Mouse (Mus musculus) MEL (cell line): ENCODE results near the gene Fyn.

Experiments
- CTCF ChIP-seq, 3 experiments: IDR thresholded peaks in 2 of 3; conservative IDR thresholded peaks in 1 of 3; 2 replicates each; pipeline ENCODE4 v1.5.1; 2011 to 2012; ENCODE audit warnings: low read length in 3 of 3, low read depth in 2 of 3, mild to moderate bottlenecking in 2 of 3, improper control_type of control experiment in 1 of 3, inconsistent platforms in 1 of 3, mixed read lengths in 1 of 3, moderate library complexity in 1 of 3; ENCODE audit not compliant: control insufficient read depth in 1 of 3, insufficient read depth in 1 of 3, poor library complexity in 1 of 3, severe bottlenecking in 1 of 3
- E2F4 ChIP-seq: IDR thresholded peaks from 2 replicates; pipeline ENCODE4 v1.6.1; 2011; ENCODE audit warnings: low read depth, low read length, improper control_type of control experiment, borderline replicate concordance
- HCFC1 ChIP-seq: IDR thresholded peaks from 2 replicates; pipeline ENCODE4 v1.6.1; 2012; ENCODE audit warnings: low read depth, mild to moderate bottlenecking, inconsistent platforms, low read length, improper control_type of control experiment, moderate library complexity
- KAT2A ChIP-seq: conservative IDR thresholded peaks from 2 replicates; pipeline ENCODE4 v1.6.1; 2012; ENCODE audit warnings: low read depth, low read length, improper control_type of control experiment, inconsistent platforms
- MEF2A ChIP-seq: IDR thresholded peaks from 2 replicates; pipeline ENCODE4 v1.6.1; 2014; ENCODE audit warnings: low read depth, mild to moderate bottlenecking, inconsistent platforms, low read length, improper control_type of control experiment; ENCODE audit not compliant: poor library complexity, insufficient replicate concordance, severe bottlenecking; ENCODE audit errors: extremely low read depth
- TBP ChIP-seq: IDR thresholded peaks from 2 replicates; pipeline ENCODE4 v1.8.0; 2011; ENCODE audit warnings: low read depth, low read length, improper control_type of control experiment
- TCF12 ChIP-seq: IDR thresholded peaks from 2 replicates; pipeline ENCODE4 v1.6.1; 2014; ENCODE audit warnings: low read depth, mild to moderate bottlenecking, inconsistent platforms, low read length, improper control_type of control experiment, moderate library complexity
- ZNF384 ChIP-seq: IDR thresholded peaks from 2 replicates; pipeline ENCODE4 v1.6.1; 2012; ENCODE audit warnings: low read depth, mild to moderate bottlenecking, inconsistent platforms, low read length, improper control_type of control experiment

- TF ChIP-seq CTCF (IDR thresholded peaks at IDR 0.05 in 2 of 3, conservative IDR thresholded peaks at IDR 0.05 in 1 of 3; ENCODE audit: control insufficient read depth in 1 of 3, insufficient read depth in 1 of 3, low read depth in 2 of 3, low read length in 3 of 3, poor library complexity in 1 of 3, severe bottlenecking in 1 of 3), result no peak
- no peak for TF ChIP-seq MEF2A
- TF ChIP-seq TBP, result no peak
- no peak for TF ChIP-seq KAT2A
- TF ChIP-seq E2F4, result no peak
- no peak for TF ChIP-seq HCFC1
- TF ChIP-seq ZNF384, result no peak
- no peak for TF ChIP-seq TCF12
These were observed 183.7 kb downstream of the Fyn start for GRCm38 (mm10) chr10:39552351-39552814.
